Mouse (Mus musculus) CH12.LX (cell line): ENCODE measurements around the gene Sox12. TPM values are rescaled to one million over a fixed set of nuclear protein-coding genes. Genes with fewer than 3 reads are reported as not detected.

ENCODE experiments used
- DNase-seq: peaks from one replicate; pipeline ENCODE4 v3.0.0-alpha.2; 2013; ENCODE audit errors: extremely low read depth
- H3K27ac ChIP-seq: 2 replicates; pipeline ENCODE4 v1.5.1; 2012; ENCODE audit warnings: low read depth, mild to moderate bottlenecking, control low read depth, moderate library complexity; ENCODE audit not compliant: insufficient read depth
- H3K27me3 ChIP-seq: replicated peaks from 2 replicates; pipeline ENCODE3; 2012; ENCODE audit warnings: inconsistent platforms
- H3K36me3 ChIP-seq, 2 experiments: replicated peaks in 1 of 2; 2 replicates each; pipeline versions ENCODE3 to v1.6.1; 2012; ENCODE audit warnings: inconsistent platforms in 1 of 2, low read length in 1 of 2, mild to moderate bottlenecking in 1 of 2, mixed read lengths in 1 of 2, moderate library complexity in 1 of 2; ENCODE audit not compliant: control insufficient read depth in 1 of 2, insufficient read depth in 1 of 2
- H3K4me1 ChIP-seq, 2 experiments: 2 replicates each; pipeline ENCODE4 v1.6.1; 2012; ENCODE audit warnings: inconsistent platforms in 1 of 2, moderate library complexity in 1 of 2; ENCODE audit not compliant: insufficient read depth in 2 of 2, control insufficient read depth in 1 of 2
- H3K4me2 ChIP-seq: 2 replicates; pipeline ENCODE4 v1.6.1; 2012; ENCODE audit warnings: low read depth, mild to moderate bottlenecking, control low read depth; ENCODE audit not compliant: poor library complexity, insufficient read depth, severe bottlenecking
- H3K4me3 ChIP-seq, 3 experiments: fragments of 150-350 bp in 1 of 3; sonication (generic) in 1 of 3; replicated peaks in 1 of 3; 2 replicates each; pipeline versions ENCODE3 to v1.5.1; 2011 to 2012; ENCODE audit warnings: low read depth in 2 of 3, low read length in 2 of 3, mild to moderate bottlenecking in 2 of 3, moderate library complexity in 2 of 3, control low read depth in 1 of 3, improper control_type of control experiment in 1 of 3, inconsistent platforms in 1 of 3, mixed read lengths in 1 of 3; ENCODE audit not compliant: poor library complexity in 1 of 3
- H3K79me2 ChIP-seq: replicated peaks from 2 replicates; pipeline ENCODE4 v1.6.1; 2012; ENCODE audit warnings: mild to moderate bottlenecking, moderate library complexity; ENCODE audit not compliant: control insufficient read depth, poor library complexity, insufficient read depth, severe bottlenecking; ENCODE audit errors: extremely low read depth
- H3K9ac ChIP-seq: 2 replicates; pipeline ENCODE4 v1.6.1; 2012; ENCODE audit warnings: low read depth, mild to moderate bottlenecking, control low read depth, moderate library complexity; ENCODE audit not compliant: insufficient read depth
- H3K9me3 ChIP-seq: replicated peaks from 2 replicates; pipeline ENCODE3; 2012; ENCODE audit warnings: low read length, inconsistent platforms, mixed read lengths
- CHD1 ChIP-seq: IDR thresholded peaks from 2 replicates; pipeline ENCODE4 v1.6.1; 2012; ENCODE audit warnings: low read depth, low read length, improper control_type of control experiment, inconsistent platforms
- CHD2 ChIP-seq: IDR thresholded peaks from 2 replicates; pipeline ENCODE4 v1.6.1; 2011; ENCODE audit warnings: low read length, improper control_type of control experiment
- CTCF ChIP-seq, 2 experiments: IDR thresholded peaks in 1 of 2; conservative IDR thresholded peaks in 1 of 2; 2 replicates each; pipeline ENCODE4 v1.5.1; 2011 to 2012; ENCODE audit warnings: low read depth in 2 of 2, low read length in 2 of 2, improper control_type of control experiment in 1 of 2, inconsistent platforms in 1 of 2, mild to moderate bottlenecking in 1 of 2, moderate library complexity in 1 of 2
- E2F4 ChIP-seq: IDR thresholded peaks from 2 replicates; pipeline ENCODE4 v1.6.1; 2011; ENCODE audit warnings: low read depth, low read length, improper control_type of control experiment; ENCODE audit not compliant: insufficient replicate concordance
- ELF1 ChIP-seq: IDR thresholded peaks from 2 replicates; pipeline ENCODE4 v1.6.1; 2014; ENCODE audit warnings: low read depth, mild to moderate bottlenecking, inconsistent platforms, low read length, improper control_type of control experiment
- EP300 ChIP-seq: IDR thresholded peaks from 2 replicates; pipeline ENCODE4 v1.6.1; 2011; ENCODE audit warnings: low read length, improper control_type of control experiment
- ETS1 ChIP-seq: conservative IDR thresholded peaks from 2 replicates; pipeline ENCODE4 v1.6.1; 2012; ENCODE audit warnings: low read depth, mild to moderate bottlenecking, inconsistent platforms, low read length, improper control_type of control experiment, moderate library complexity
- GABPA ChIP-seq: IDR thresholded peaks from 2 replicates; pipeline ENCODE4 v1.6.1; 2012; ENCODE audit warnings: low read depth, low read length, improper control_type of control experiment, inconsistent platforms; ENCODE audit not compliant: insufficient replicate concordance
- HCFC1 ChIP-seq: IDR thresholded peaks from 2 replicates; pipeline ENCODE4 v1.6.1; 2012; ENCODE audit warnings: low read depth, mild to moderate bottlenecking, inconsistent platforms, low read length, improper control_type of control experiment
- IRF4 ChIP-seq: IDR thresholded peaks from 2 replicates; pipeline ENCODE4 v1.6.1; 2014; ENCODE audit warnings: low read depth, mild to moderate bottlenecking, inconsistent platforms, low read length, improper control_type of control experiment
- JUND ChIP-seq: conservative IDR thresholded peaks from 2 replicates; pipeline ENCODE4 v1.6.1; 2011; ENCODE audit warnings: low read depth, low read length, improper control_type of control experiment
- MAFK ChIP-seq: IDR thresholded peaks from 2 replicates; pipeline ENCODE4 v1.6.1; 2011; ENCODE audit warnings: low read length, improper control_type of control experiment; ENCODE audit not compliant: insufficient replicate concordance
- MAX ChIP-seq: IDR thresholded peaks from 2 replicates; pipeline ENCODE4 v1.6.1; 2011; ENCODE audit warnings: low read length, improper control_type of control experiment
- MAZ ChIP-seq: IDR thresholded peaks from 2 replicates; pipeline ENCODE4 v1.6.1; 2012; ENCODE audit warnings: low read depth, mild to moderate bottlenecking, inconsistent platforms, low read length, improper control_type of control experiment, moderate library complexity
- MXI1 ChIP-seq: IDR thresholded peaks from 2 replicates; pipeline ENCODE4 v1.6.1; 2011; ENCODE audit warnings: mild to moderate bottlenecking, low read depth, low read length, improper control_type of control experiment
- NRF1 ChIP-seq: IDR thresholded peaks from 2 replicates; pipeline ENCODE4 v1.6.1; 2014; ENCODE audit warnings: low read depth, mild to moderate bottlenecking, inconsistent platforms, low read length, improper control_type of control experiment, moderate library complexity
- PAX5 ChIP-seq: IDR thresholded peaks from 2 replicates; pipeline ENCODE4 v1.6.1; 2012; ENCODE audit warnings: low read length, inconsistent platforms, mixed read lengths
- POLR2AphosphoS2 ChIP-seq: IDR thresholded peaks from 2 replicates; pipeline ENCODE4 v1.6.1; 2011; ENCODE audit warnings: low read depth, low read length, improper control_type of control experiment
- RAD21 ChIP-seq: IDR thresholded peaks from 2 replicates; pipeline ENCODE4 v1.6.1; 2011; ENCODE audit warnings: low read depth, mild to moderate bottlenecking, low read length, improper control_type of control experiment, moderate library complexity
- RCOR1 ChIP-seq: conservative IDR thresholded peaks from 2 replicates; pipeline ENCODE4 v1.6.1; 2012; ENCODE audit warnings: low read depth, mild to moderate bottlenecking, inconsistent platforms, low read length, improper control_type of control experiment
- SIN3A ChIP-seq: IDR thresholded peaks from 2 replicates; pipeline ENCODE4 v1.6.1; 2012; ENCODE audit warnings: low read length, improper control_type of control experiment, inconsistent platforms
- SMC3 ChIP-seq: IDR thresholded peaks from 2 replicates; pipeline ENCODE4 v1.6.1; 2011; ENCODE audit warnings: low read depth, low read length, improper control_type of control experiment
- TCF12 ChIP-seq: IDR thresholded peaks from 2 replicates; pipeline ENCODE4 v1.6.1; 2014; ENCODE audit warnings: low read depth, mild to moderate bottlenecking, inconsistent platforms, low read length, improper control_type of control experiment
- UBTF ChIP-seq: IDR thresholded peaks from 2 replicates; pipeline ENCODE4 v1.6.1; 2012; ENCODE audit warnings: low read depth, mild to moderate bottlenecking, inconsistent platforms, low read length, improper control_type of control experiment, moderate library complexity
- USF1 ChIP-seq: IDR thresholded peaks from 2 replicates; pipeline ENCODE4 v1.6.1; 2014; ENCODE audit warnings: low read depth, mild to moderate bottlenecking, inconsistent platforms, low read length, improper control_type of control experiment
- USF2 ChIP-seq: conservative IDR thresholded peaks from 2 replicates; pipeline ENCODE4 v1.6.1; 2011; ENCODE audit warnings: low read depth, low read length, improper control_type of control experiment
- ZC3H11A ChIP-seq: IDR thresholded peaks from 2 replicates; pipeline ENCODE4 v1.6.1; 2012; ENCODE audit warnings: low read depth, mild to moderate bottlenecking, inconsistent platforms, low read length, improper control_type of control experiment
- ZKSCAN1 ChIP-seq: IDR thresholded peaks from 2 replicates; pipeline ENCODE4 v1.6.1; 2012; ENCODE audit warnings: low read depth, inconsistent platforms, low read length, improper control_type of control experiment, borderline replicate concordance
- dilution Hi-C: fragments of 300-500 bp; cut with MboI; formaldehyde crosslinking; loops from 2 replicates; pipeline ENCODE4 v1.14.3; 2020; ENCODE audit warnings: low sequenced_read_pairs; ENCODE audit not compliant: extremely low pct_unique_long_range_greater_than_20kb, extremely low pct_ligation_motif_present
- in situ Hi-C: fragments of 300-500 bp; cut with MboI; formaldehyde crosslinking; loops from 3 replicates; pipeline ENCODE4 v1.14.3; 2019; ENCODE audit warnings: low sequenced_read_pairs, low pct_ligation_motif_present, low pct_unique_long_range_greater_than_20kb, mixed read lengths
- polyA plus RNA-seq: library from polyadenylated mRNA; unstranded; fragments of >175 nt; gene quantifications from 2 replicates; pipeline ENCODE4 v1.2.1, GENCODE M21; 2012; ENCODE audit warnings: low read depth; ENCODE audit not compliant: insufficient read length
- total RNA-seq, 2 experiments: library from RNA; depleted of rRNA; stranded (reverse); fragments of 300-350 nt in 1 of 2; fragments of >200 nt in 1 of 2; gene quantifications; 2 replicates each; pipeline ENCODE4 v1.2.3; 2012 to 2014

Gene Sox12
- total and polyA plus RNA-seq, 3 experiments, result 0.09 TPM; not detected in 2

GRCm38 (mm10) chr2:152415786-152416185 is 17.9 kb upstream of the Sox12 start:
- Histone ChIP-seq H3K4me2 (no peak overlapping the region), H3K9me3 (peaks cover 33% of the 10 kb centered on the region), H3K9ac (no peak overlapping the region), H3K27me3 (peaks cover 12% of the 10 kb centered on the region), H3K36me3 (no peaks in the 10 kb centered on the region), H3K4me3 (no peak overlapping the region), H3K4me1 (no peaks in the 10 kb centered on the region), H3K79me2 (no peaks in the 10 kb centered on the region), H3K27ac (no peak overlapping the region)
- TF ChIP-seq RAD21, result no peak
- TF ChIP-seq UBTF, result no peak
- no peak for TF ChIP-seq MAZ
- TF ChIP-seq SMC3, result no peak
- TF ChIP-seq CHD2, result no peak
- TF ChIP-seq E2F4, result no peak
- TF ChIP-seq USF2, result no peak
- no peak for TF ChIP-seq SIN3A
- no peak for TF ChIP-seq GABPA
- TF ChIP-seq MXI1, result no peak
- TF ChIP-seq MAFK, result no peak
- no peak for TF ChIP-seq POLR2AphosphoS2
- TF ChIP-seq ELF1, result no peak
- TF ChIP-seq ZC3H11A, result no peak
- TF ChIP-seq NRF1, result no peak
- no peak for TF ChIP-seq USF1
- no peak for TF ChIP-seq MAX
- TF ChIP-seq EP300, result no peak
- no peak for TF ChIP-seq TCF12
- dilution Hi-C loops, result no loop called here
- DNase-seq, result no peak
- in situ Hi-C loops, result no loop called here

DNA sequence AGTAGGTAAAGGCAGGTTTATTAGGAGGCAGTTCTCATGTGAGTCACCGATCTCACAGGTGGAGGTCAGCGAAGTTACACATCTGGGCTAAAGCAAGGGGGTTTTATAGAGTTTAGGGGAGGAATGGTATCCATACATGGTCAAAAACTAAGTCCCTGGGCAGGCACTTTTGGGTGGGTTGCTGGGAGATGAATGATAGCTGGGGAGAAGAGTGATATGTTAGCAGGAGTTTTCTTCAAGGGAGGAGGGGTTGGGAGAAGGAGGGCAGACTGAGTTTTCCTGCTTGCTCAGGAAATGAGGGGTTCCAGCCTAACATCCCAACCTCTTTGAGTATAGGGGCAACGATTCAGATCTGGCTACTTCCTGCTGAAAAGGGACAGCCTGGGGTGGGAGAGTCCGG is 17.4 kb upstream of the Sox12 start, which contains the start of gene 6820408C15Rik:
6820408C15Rik (plus strand) TSS at position 301 of the 400 bp plus-strand sequence.
- Histone ChIP-seq H3K9me3 (peaks cover 33% of the 10 kb centered on the region), H3K27me3 (peaks cover 17% of the 10 kb centered on the region), H3K4me1 (no peaks in the 10 kb centered on the region), H3K27ac (no peak within 1 kb of the TSS), H3K79me2 (no peaks in the 10 kb centered on the region), H3K9ac (no peak within 1 kb of the TSS), H3K4me3 (no peak within 1 kb of the TSS), H3K4me2 (no peak within 1 kb of the TSS), H3K36me3 (no peaks in the 10 kb centered on the region)
- in situ Hi-C loops (no loop called here), dilution Hi-C loops (no loop called here)
- DNase-seq, result no peak
- TF ChIP-seq ELF1 (no peak), USF1 (no peak), JUND (no peak), E2F4 (no peak), CHD1 (no peak), ZKSCAN1 (no peak), RAD21 (no peak), PAX5 (no peak), ETS1 (no peak), CTCF (conservative IDR thresholded peaks at IDR 0.05 in 1 of 2, IDR thresholded peaks at IDR 0.05 in 1 of 2; ENCODE audit: low read depth in 2 of 2, low read length in 2 of 2) (no peak), HCFC1 (no peak), CHD2 (no peak), UBTF (no peak), SMC3 (no peak), IRF4 (no peak), RCOR1 (no peak), USF2 (no peak)
